Mouse (Mus musculus) ovary, postnatal 10 days (tissue): ENCODE measurements at regions not wholly inside any gene's neighbourhood (a gene's known extent, or its start where the extent isn't known, plus 50 kb on each side); places are given as distances from the start of the nearest gene placed in this dataset.

Experiments used
- DNase-seq: peaks from one replicate; pipeline ENCODE4 v3.0.0; 2022; ENCODE audit warnings: low spot score

GRCm38 (mm10) chr11:23170813-23171212, 85.0 kb upstream of the Xpo1 start:
- DNase-seq, result no peak

- DNase-seq, result no peak
Measured at GRCm38 (mm10) chr11:23171760-23172159, 84.1 kb upstream of the Xpo1 start.

- DNase-seq, result no peak
Measured at GRCm38 (mm10) chr11:23181647-23182046, 74.2 kb upstream of the Xpo1 start.

GRCm38 (mm10) chr11:23185211-23185610, 70.6 kb upstream of the Xpo1 start:
- DNase-seq, result no peak

- DNase-seq, result no peak
Measured at GRCm38 (mm10) chr11:23201701-23202449, 54.0 kb upstream of the Xpo1 start.

- DNase-seq, result no peak
Measured at GRCm38 (mm10) chr11:23203566-23203965, 52.3 kb upstream of the Xpo1 start.

GRCm38 (mm10) chr11:23204041-23204440, 51.8 kb upstream of the Xpo1 start:
- DNase-seq, result no peak
